Mouse (Mus musculus) liver, adult 2 months (tissue): ENCODE measurements at regions not wholly inside any gene's neighbourhood (a gene's known extent, or its start where the extent isn't known, plus 50 kb on each side); places are given as distances from the start of the nearest gene placed in this dataset.

Source experiments
- CTCF ChIP-seq: fragments of 200-500 bp; IDR thresholded peaks from 2 replicates; pipeline ENCODE4 v1.5.1; 2011; ENCODE audit warnings: low read depth, low read length, control low read depth
- POLR2A ChIP-seq: fragments of 200-500 bp; IDR thresholded peaks from 2 replicates; pipeline ENCODE4 v1.6.1; 2011; ENCODE audit warnings: low read length, control low read depth; ENCODE audit not compliant: insufficient read depth; ENCODE audit errors: extremely low read depth

DNA sequence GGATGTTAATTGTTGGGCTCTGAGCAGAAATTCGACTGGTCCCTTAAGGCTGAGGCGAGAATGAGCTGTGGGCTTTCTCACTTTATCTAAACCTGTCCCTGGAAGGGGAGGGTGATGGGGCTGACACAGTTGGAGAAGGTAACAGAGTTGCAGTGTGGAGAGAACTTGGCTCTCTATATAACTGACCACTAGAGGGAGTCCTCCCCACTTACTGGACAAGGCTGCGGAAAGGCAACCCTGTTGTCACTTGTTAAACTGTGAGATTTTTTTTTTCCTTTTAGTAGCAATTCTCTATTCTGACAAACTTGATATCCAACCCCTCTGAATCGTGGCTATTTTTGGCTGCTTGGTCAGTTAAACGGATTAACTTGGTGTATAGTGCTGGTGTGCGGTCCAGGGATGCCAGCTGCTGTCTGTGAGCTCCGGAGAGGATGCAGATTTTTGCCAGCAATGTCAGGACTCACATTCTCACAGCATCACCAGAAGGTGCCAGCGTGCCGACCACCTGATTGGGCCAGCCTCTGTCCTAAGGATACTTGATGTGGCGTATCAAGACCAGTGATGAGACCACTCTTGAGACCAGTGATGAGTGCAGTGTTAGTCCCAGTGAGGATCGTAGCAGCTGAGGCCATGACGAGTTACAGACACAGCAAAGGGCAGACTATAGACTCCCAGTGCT, 85.8 kb upstream of the Fam174b start:
- TF ChIP-seq CTCF (peak; percentile 67), POLR2A (no peak)
